Mouse (Mus musculus) hindbrain, embryonic 10.5 days (tissue): ENCODE data around the gene Efna2. TPM values are rescaled to one million over a fixed set of nuclear protein-coding genes. Genes with fewer than 3 reads are reported as not detected.
A peak's percentile ranks its signal among the peaks of the same experiment; 100 is the strongest.

Experiments
- DNase-seq: peaks from one replicate; pipeline ENCODE4 v3.0.0-alpha.2; 2017; ENCODE audit warnings: low spot score
- H3K27ac ChIP-seq: fragments of 300-500 bp; sonication (generic); 2 replicates; pipeline ENCODE4 v1.5.1; 2016; ENCODE audit warnings: mild to moderate bottlenecking, moderate library complexity
- H3K27me3 ChIP-seq: fragments of 300-500 bp; sonication (generic); 2 replicates; pipeline ENCODE4 v1.6.1; 2016; ENCODE audit warnings: mild to moderate bottlenecking; ENCODE audit not compliant: poor library complexity, insufficient read depth, severe bottlenecking
- H3K36me3 ChIP-seq: fragments of 300-500 bp; sonication (generic); 2 replicates; pipeline ENCODE4 v1.6.1; 2016; ENCODE audit warnings: mild to moderate bottlenecking, moderate library complexity
- H3K4me1 ChIP-seq: fragments of 300-500 bp; sonication (generic); replicated peaks from 2 replicates; pipeline ENCODE4 v1.6.1; 2016; ENCODE audit warnings: mild to moderate bottlenecking
- H3K4me3 ChIP-seq: fragments of 300-500 bp; sonication (generic); 2 replicates; pipeline ENCODE4 v1.5.1; 2016; ENCODE audit warnings: mild to moderate bottlenecking, moderate library complexity
- H3K9me3 ChIP-seq: fragments of 300-500 bp; sonication (generic); 2 replicates; pipeline ENCODE4 v1.6.1; 2016; ENCODE audit warnings: mild to moderate bottlenecking, moderate library complexity
- WGBS: fragments of 180-500 bp; shearing (Covaris S2); methylation state at CpG from one replicate; pipeline ENCODE4 v1.1.7; 2016; 5-methylcytosine and 5-hydroxymethylcytosine counted together
- polyA plus RNA-seq: library from polyadenylated mRNA; unstranded; fragments of >200 nt; fragmentation: Nextera tagmentation; extraction: Ambion mirVana; gene quantifications from 2 replicates; pipeline ENCODE4 v1.2.1, GENCODE M21; 2016

Efna2 gene
- polyA plus RNA-seq, 1 experiment from 2014 or later, result 41.3 TPM

GRCm38 (mm10) chr10:80227166-80227539 lies 47.9 kb downstream of the Efna2 start:
- DNase-seq, result no peak
- Histone ChIP-seq H3K9me3 (no peaks in the 10 kb centered on the region), H3K4me1 (peaks cover 66% of the 10 kb centered on the region), H3K36me3 (peaks cover 37% of the 10 kb centered on the region), H3K27me3 (no peaks in the 10 kb centered on the region), H3K27ac (peak overlapping the region; percentile 99), H3K4me3 (peak overlapping the region; percentile 88)
- WGBS, result 12% methylated on average over 10 of the region's 10 CpGs

DNA sequence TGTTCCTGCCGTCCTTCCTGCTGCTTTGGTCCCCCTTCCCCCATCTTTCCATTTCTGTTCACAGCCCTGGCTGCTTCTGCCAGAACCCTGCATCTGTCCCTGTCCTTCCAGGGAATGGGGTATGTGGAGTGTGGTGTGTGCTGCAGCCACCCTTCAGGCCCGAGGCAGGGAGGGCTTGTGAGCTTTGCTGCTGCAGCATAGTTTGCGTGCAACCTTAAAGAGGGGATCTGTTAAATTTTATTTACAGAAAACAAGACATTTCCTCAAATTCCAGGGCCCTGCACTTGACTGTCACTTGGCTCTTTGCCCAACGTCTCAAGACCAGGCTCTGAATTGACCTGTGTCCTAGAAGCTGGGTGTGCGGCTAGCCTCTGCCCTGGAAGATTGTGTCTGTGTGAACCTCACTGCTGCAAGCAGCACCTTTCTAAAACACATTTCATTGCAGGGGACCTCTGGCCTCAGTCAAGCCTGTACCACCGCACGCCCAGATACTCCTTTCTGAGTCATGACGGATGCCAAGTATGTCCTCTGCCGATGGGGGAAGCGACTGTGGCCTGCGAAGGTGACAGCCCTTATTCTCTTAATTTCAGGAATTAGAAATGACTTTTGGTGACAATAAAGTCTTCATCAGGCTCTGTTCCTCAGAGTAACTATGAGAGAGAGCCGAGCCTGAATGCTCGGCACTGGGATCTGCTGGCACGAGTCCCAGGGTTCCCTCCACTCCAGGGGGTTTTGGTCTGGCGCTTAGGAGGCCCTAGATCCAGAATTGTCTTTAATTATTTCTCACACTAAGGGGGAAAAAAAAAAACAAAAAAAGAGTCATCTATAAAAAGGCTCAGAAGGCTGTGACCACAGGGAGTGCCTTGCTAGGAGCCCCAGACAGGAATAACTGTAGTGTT lies 48.8 kb downstream of the Efna2 start:
- 75% methylated on average over 15 of the region's 15 CpGs for WGBS
- Histone ChIP-seq H3K4me3 (peak overlapping the region; percentile 88), H3K9me3 (no peaks in the 10 kb centered on the region), H3K27ac (peak overlapping the region; percentile 99), H3K27me3 (no peaks in the 10 kb centered on the region), H3K36me3 (peaks cover 47% of the 10 kb centered on the region), H3K4me1 (peaks cover 75% of the 10 kb centered on the region)
- no peak for DNase-seq

- Histone ChIP-seq H3K27ac (no peak overlapping the region), H3K9me3 (no peaks in the 10 kb centered on the region), H3K36me3 (peaks cover 100% of the 10 kb centered on the region), H3K4me3 (no peak overlapping the region), H3K27me3 (no peaks in the 10 kb centered on the region), H3K4me1 (peaks cover 28% of the 10 kb centered on the region)
- 94% methylated on average over 13 of the region's 13 CpGs for WGBS
- DNase-seq, result no peak
These were observed 57.0 kb downstream of the Efna2 start for GRCm38 (mm10) chr10:80236145-80236825.

DNA sequence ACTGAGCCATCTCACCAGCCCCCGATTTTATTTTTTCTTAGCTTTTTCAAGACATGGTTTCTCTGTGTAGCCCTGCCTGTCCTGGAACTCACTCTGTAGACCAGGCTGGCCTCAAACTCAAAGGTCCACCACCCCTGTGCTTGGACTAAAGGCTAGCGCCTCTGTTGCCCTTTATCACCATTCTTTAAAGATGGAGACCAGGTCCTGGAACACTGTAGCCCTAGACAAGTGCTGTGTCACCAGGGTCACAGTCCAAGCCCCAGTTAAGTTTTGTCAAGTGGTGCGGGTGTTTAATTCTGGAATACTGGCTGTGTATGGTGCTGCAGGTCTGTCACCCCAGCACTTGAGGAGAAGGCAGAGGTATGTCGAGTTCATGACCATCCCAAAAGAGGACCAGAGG lies 57.7 kb downstream of the Efna2 start:
- no peaks in the 10 kb centered on the region for H3K27me3 ChIP-seq
- peaks cover 100% of the 10 kb centered on the region for H3K36me3 ChIP-seq
- H3K27ac ChIP-seq, result no peak overlapping the region
- DNase-seq, result no peak
- peaks cover 23% of the 10 kb centered on the region for H3K4me1 ChIP-seq
- no peak overlapping the region for H3K4me3 ChIP-seq
- H3K9me3 ChIP-seq, result no peaks in the 10 kb centered on the region
- WGBS, result 93% methylated on average over 4 of the region's 4 CpGs

DNA sequence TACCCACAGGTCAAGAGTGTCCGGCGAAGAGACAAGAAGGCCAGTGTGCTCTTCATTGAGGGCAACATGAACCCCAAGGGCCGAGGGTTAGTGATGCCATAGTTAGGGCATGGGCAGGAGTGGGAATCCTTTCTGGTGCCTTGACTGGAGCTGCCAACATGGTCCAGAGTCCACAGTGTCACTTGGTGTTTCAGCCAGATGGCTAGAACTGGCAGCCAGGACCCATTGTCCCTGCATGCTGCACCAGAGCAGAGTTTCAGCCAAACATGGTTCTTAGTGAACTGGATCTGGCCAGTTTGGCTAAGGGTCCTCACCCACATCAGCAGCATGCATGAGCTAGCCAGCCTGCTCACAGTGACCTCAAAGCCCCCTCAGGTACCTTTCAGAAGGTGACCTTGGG lies 59.0 kb downstream of the Efna2 start:
- Histone ChIP-seq H3K27ac (no peak overlapping the region), H3K36me3 (peaks cover 100% of the 10 kb centered on the region), H3K27me3 (no peaks in the 10 kb centered on the region), H3K9me3 (no peaks in the 10 kb centered on the region), H3K4me1 (peaks cover 10% of the 10 kb centered on the region), H3K4me3 (no peak overlapping the region)
- no peak for DNase-seq
- WGBS, result 89% methylated on average over 3 of the region's 3 CpGs

Other genes starting within 250 kb of the Efna2 start
- gene Wdr18, start 219.3 kb upstream of the Efna2 start, polyA plus RNA-seq, result 128 and 140 TPM in 2 replicates
- gene Grin3b, start 208.8 kb upstream of the Efna2 start, polyA plus RNA-seq, result 0.35 TPM in 2 replicates
- gene Tmem259, start 195.2 kb upstream of the Efna2 start, polyA plus RNA-seq, result 11.8 and 13.1 TPM in 2 replicates
- gene Cnn2, start 190.9 kb upstream of the Efna2 start, polyA plus RNA-seq, result 201 and 223 TPM in 2 replicates
- 4.4 and 6.0 TPM in 2 replicates for gene Abca7, start 183.0 kb upstream of the Efna2 start, polyA plus RNA-seq
- gene Arhgap45, start 162.8 kb upstream of the Efna2 start, polyA plus RNA-seq, result 8.4 and 9.0 TPM in 2 replicates
- gene Polr2e, start 139.7 kb upstream of the Efna2 start, polyA plus RNA-seq, result 261 and 268 TPM in 2 replicates
- gene Gpx4, start 132.3 kb upstream of the Efna2 start, polyA plus RNA-seq, result 681 and 705 TPM in 2 replicates
- 16.8 and 17.2 TPM in 2 replicates for gene Sbno2, start 73.9 kb upstream of the Efna2 start, polyA plus RNA-seq
- 18.5 and 21.1 TPM in 2 replicates for gene Stk11, start 63.7 kb upstream of the Efna2 start, polyA plus RNA-seq
- gene Atp5d, start 40.9 kb upstream of the Efna2 start, polyA plus RNA-seq, result 484 and 504 TPM in 2 replicates
- 7.1 and 15.0 TPM in 2 replicates for gene Cbarp, start 38.6 kb upstream of the Efna2 start, polyA plus RNA-seq
- 22.3 and 24.6 TPM in 2 replicates for gene Midn, start 31.2 kb upstream of the Efna2 start, polyA plus RNA-seq
- gene Cirbp, start 13.5 kb upstream of the Efna2 start, polyA plus RNA-seq, result 95.3 and 153 TPM in 2 replicates
- gene 1600002K03Rik, start 6.5 kb upstream of the Efna2 start, polyA plus RNA-seq, result 12.9 and 14.4 TPM in 2 replicates
- 63.6 and 102 TPM in 2 replicates for gene Mum1, start 47.0 kb downstream of the Efna2 start, polyA plus RNA-seq
- gene Ndufs7, start 69.6 kb downstream of the Efna2 start, polyA plus RNA-seq, result 303 and 313 TPM in 2 replicates
- gene Gamt, start 81.5 kb downstream of the Efna2 start, polyA plus RNA-seq, result 38.3 and 45.1 TPM in 2 replicates
- gene Dazap1, start 82.0 kb downstream of the Efna2 start, polyA plus RNA-seq, result 51.0 and 51.2 TPM in 2 replicates
- 971 and 1,039 TPM in 2 replicates for gene Rps15, start 113.0 kb downstream of the Efna2 start, polyA plus RNA-seq
- gene Apc2, start 116.5 kb downstream of the Efna2 start, polyA plus RNA-seq, result 30.4 and 86.1 TPM in 2 replicates
- gene 2310011J03Rik, start 141.1 kb downstream of the Efna2 start, polyA plus RNA-seq, result 55.6 and 60.9 TPM in 2 replicates
- 3.3 and 3.9 TPM in 2 replicates for gene Pcsk4, start 150.0 kb downstream of the Efna2 start, polyA plus RNA-seq
- 7.2 and 11.2 TPM in 2 replicates for gene Reep6, start 150.5 kb downstream of the Efna2 start, polyA plus RNA-seq
- 0.45 and 1.3 TPM in 2 replicates for gene Adamtsl5, start 168.9 kb downstream of the Efna2 start, polyA plus RNA-seq
- gene Plk5, start 177.0 kb downstream of the Efna2 start, polyA plus RNA-seq, result 0.22 and 0.44 TPM in 2 replicates
- 7.2 and 8.8 TPM in 2 replicates for gene Mex3d, start 208.2 kb downstream of the Efna2 start, polyA plus RNA-seq
- gene Mbd3, start 220.1 kb downstream of the Efna2 start, polyA plus RNA-seq, result 341 and 365 TPM in 2 replicates
- 648 and 654 TPM in 2 replicates for gene Uqcr11, start 227.3 kb downstream of the Efna2 start, polyA plus RNA-seq